ENCODE assay signal across 22 mouse cellular contexts in genomic region chr5:127478322-127478721, GRCm38 (mm10).
DNase-seq lines count a peak whose midpoint lies in the region; ATAC-seq and TF ChIP-seq lines count a peak whose summit lies in the region.
"Had no signal": no experiment of that assay in that cellular context is flagged by ENCODE, and none has a peak within 500 bp of the region (broad histone marks: within the 10 kb centered on the region; RNA-seq: fewer than 3 reads in every experiment).

No protein-coding gene starts in this region.

- WGBS in forebrain, embryonic 12.5 days = 15% methylated on average over 11 of the region's 11 CpGs
- WGBS in forebrain, embryonic 15.5 days = 17% methylated on average over 11 of the region's 11 CpGs
- WGBS in midbrain, embryonic 10.5 days = 18% methylated on average over 11 of the region's 11 CpGs
- 14% methylated on average over 11 of the region's 11 CpGs for WGBS in midbrain, postnatal 0 days
- WGBS in midbrain, embryonic 11.5 days = 5% methylated on average over 10 of the region's 11 CpGs

- TF ChIP-seq CTCF in midbrain, postnatal 0 days (IDR thresholded peaks at IDR 0.05) = no peak

- peak overlapping the region; percentile 27 for H3K4me2 ChIP-seq in forebrain, embryonic 12.5 days
- H3K4me2 ChIP-seq in forebrain, embryonic 15.5 days (replicated peaks) = no peak overlapping the region
- no peak overlapping the region for H3K4me2 ChIP-seq in midbrain, postnatal 0 days (ENCODE audit: low read depth, low read length, poor library complexity, severe bottlenecking)
- H3K4me2 ChIP-seq in midbrain, embryonic 11.5 days = no peak overlapping the region
- H3K4me2 ChIP-seq: embryonic facial prominence, embryonic 15.5 days; hindbrain, embryonic 15.5 days; liver, embryonic 13.5 days; lung, embryonic 14.5 days had no signal

- H3K27ac ChIP-seq in forebrain, embryonic 12.5 days = no peak overlapping the region
- H3K27ac ChIP-seq in forebrain, embryonic 15.5 days (replicated peaks) = no peak overlapping the region
- H3K27ac ChIP-seq in midbrain, embryonic 10.5 days (replicated peaks) = peak overlapping the region; percentile 67
- H3K27ac ChIP-seq in midbrain, postnatal 0 days (ENCODE audit: low read depth, low read length) = no peak overlapping the region
- no peak overlapping the region for H3K27ac ChIP-seq in midbrain, embryonic 11.5 days (ENCODE audit: low read depth, low read length)
- H3K27ac ChIP-seq: embryonic facial prominence, embryonic 15.5 days; hindbrain, embryonic 15.5 days; kidney, postnatal 0 days; layer of hippocampus, adult 2 months; liver, embryonic 13.5 days had no signal

- no peaks in the 10 kb centered on the region for H3K36me3 ChIP-seq in forebrain, embryonic 12.5 days (replicated peaks)
- no peaks in the 10 kb centered on the region for H3K36me3 ChIP-seq in forebrain, embryonic 15.5 days
- 0 out of 2 replicates have a peak, but pooled peaks cover 11% of the 10 kb centered on the region for H3K36me3 ChIP-seq in midbrain, embryonic 10.5 days
- H3K36me3 ChIP-seq in midbrain, postnatal 0 days (ENCODE audit: insufficient read depth, low read length) = no peaks in the 10 kb centered on the region
- no peaks in the 10 kb centered on the region for H3K36me3 ChIP-seq in midbrain, embryonic 11.5 days (ENCODE audit: control insufficient read depth, insufficient read depth, low read length)
- H3K36me3 ChIP-seq: embryonic facial prominence, embryonic 15.5 days; hindbrain, embryonic 15.5 days; liver, embryonic 13.5 days had no signal

- peak; percentile 31; the same call in 1 of the 2 replicates for ATAC-seq in forebrain, embryonic 12.5 days (ENCODE audit: low FRiP score)
- no peak for ATAC-seq in forebrain, embryonic 15.5 days (replicated peaks)
- ATAC-seq in midbrain, postnatal 0 days (ENCODE audit: low FRiP score) = no peak
- peak; percentile 43 for ATAC-seq in midbrain, embryonic 11.5 days (ENCODE audit: low FRiP score)
- ATAC-seq: intestine, postnatal 0 days had no signal

- peaks cover 6% of the 10 kb centered on the region; the same call in 1 of the 2 replicates for H3K27me3 ChIP-seq in forebrain, embryonic 12.5 days
- no peaks in the 10 kb centered on the region for H3K27me3 ChIP-seq in forebrain, embryonic 15.5 days
- peaks cover 24% of the 10 kb centered on the region for H3K27me3 ChIP-seq in midbrain, embryonic 10.5 days (ENCODE audit: low read depth, poor library complexity, severe bottlenecking)
- no peaks in the 10 kb centered on the region for H3K27me3 ChIP-seq in midbrain, postnatal 0 days (ENCODE audit: insufficient read depth, low read length)
- H3K27me3 ChIP-seq in midbrain, embryonic 11.5 days (ENCODE audit: control insufficient read depth, insufficient read depth, low read length) = no peaks in the 10 kb centered on the region; the same call in 1 of the 2 replicates
- H3K27me3 ChIP-seq: embryonic facial prominence, embryonic 15.5 days; hindbrain, embryonic 15.5 days; liver, embryonic 13.5 days had no signal

- H3K9ac ChIP-seq in forebrain, embryonic 12.5 days = no peak overlapping the region
- no peak overlapping the region for H3K9ac ChIP-seq in forebrain, embryonic 15.5 days (replicated peaks)
- H3K9ac ChIP-seq in midbrain, postnatal 0 days (replicated peaks; ENCODE audit: low read length, poor library complexity, severe bottlenecking) = no peak overlapping the region
- H3K9ac ChIP-seq in midbrain, embryonic 11.5 days (ENCODE audit: low read length) = no peak overlapping the region
- H3K9ac ChIP-seq: embryonic facial prominence, embryonic 15.5 days; hindbrain, embryonic 15.5 days; liver, embryonic 13.5 days; lung, embryonic 14.5 days had no signal

- H3K4me1 ChIP-seq in forebrain, embryonic 12.5 days = peaks cover 28% of the 10 kb centered on the region
- peaks cover 17% of the 10 kb centered on the region for H3K4me1 ChIP-seq in forebrain, embryonic 15.5 days
- peaks cover 39% of the 10 kb centered on the region for H3K4me1 ChIP-seq in midbrain, embryonic 10.5 days
- peaks cover 5% of the 10 kb centered on the region for H3K4me1 ChIP-seq in midbrain, postnatal 0 days (ENCODE audit: insufficient read depth, low read length)
- H3K4me1 ChIP-seq in midbrain, embryonic 11.5 days (ENCODE audit: control insufficient read depth, insufficient read depth, low read length) = peaks cover 14% of the 10 kb centered on the region
- H3K4me1 ChIP-seq: liver, embryonic 13.5 days had no signal

- H3K4me3 ChIP-seq in forebrain, embryonic 12.5 days (replicated peaks) = no peak overlapping the region
- H3K4me3 ChIP-seq in forebrain, embryonic 15.5 days = no peak overlapping the region
- peak overlapping the region; percentile 30 for H3K4me3 ChIP-seq in midbrain, embryonic 10.5 days
- no peak overlapping the region for H3K4me3 ChIP-seq in midbrain, postnatal 0 days (ENCODE audit: low read depth, low read length)
- H3K4me3 ChIP-seq in midbrain, embryonic 11.5 days (ENCODE audit: low read depth, low read length) = no peak overlapping the region
- H3K4me3 ChIP-seq: embryonic facial prominence, embryonic 15.5 days; hindbrain, embryonic 15.5 days; layer of hippocampus, adult 2 months; liver, embryonic 13.5 days had no signal

- DNase-seq in midbrain, embryonic 10.5 days (ENCODE audit: low spot score) = peak; percentile 28
- DNase-seq in midbrain, postnatal 0 days (ENCODE audit: low spot score) = no peak
- DNase-seq in midbrain, embryonic 11.5 days (ENCODE audit: low spot score, missing footprints) = peak; percentile 90
- DNase-seq in right cerebral cortex, postnatal 14 days = no peak
- no peak for DNase-seq in thymus, adult 18-20 months
- DNase-seq: adrenal gland, adult 8-10 months; B cell, adult 2 months; cerebellum, adult 9-11 months; gastrocnemius, postnatal 36 days; layer of hippocampus, postnatal 36 days; liver, embryonic 13.5 days; lung, embryonic 14.5 days; lung, postnatal 36 days; retina, postnatal 1 day; right cerebral cortex, postnatal 4 days had no signal

- no peaks in the 10 kb centered on the region for H3K9me3 ChIP-seq in forebrain, embryonic 12.5 days
- no peaks in the 10 kb centered on the region for H3K9me3 ChIP-seq in forebrain, embryonic 15.5 days
- no peaks in the 10 kb centered on the region for H3K9me3 ChIP-seq in midbrain, embryonic 10.5 days (replicated peaks)
- H3K9me3 ChIP-seq in midbrain, postnatal 0 days (ENCODE audit: low read length) = no peaks in the 10 kb centered on the region
- H3K9me3 ChIP-seq in midbrain, embryonic 11.5 days (ENCODE audit: control insufficient read depth, low read length) = no peaks in the 10 kb centered on the region
- H3K9me3 ChIP-seq: embryonic facial prominence, embryonic 15.5 days; hindbrain, embryonic 15.5 days; liver, embryonic 13.5 days had no signal

Comparison
In these comparisons a context has a peak if more than half of its experiments do, and no peak if none do; other contexts are left out.
1. ATAC-seq: peak in forebrain, embryonic 12.5 days (single experiment) and midbrain, embryonic 11.5 days (single experiment); none in forebrain, embryonic 15.5 days (single experiment) and midbrain, postnatal 0 days (single experiment).
2. DNase-seq: peak in midbrain, embryonic 10.5 days (single experiment) and midbrain, embryonic 11.5 days (single experiment); none in midbrain, postnatal 0 days (single experiment), right cerebral cortex, postnatal 14 days (single experiment) and thymus, adult 18-20 months (0 of 2).